Mouse (Mus musculus) CH12.LX (cell line): Measurements from ENCODE around the gene Iqcc. TPM values are rescaled to one million over a fixed set of nuclear protein-coding genes. Genes with fewer than 3 reads are reported as not detected.
A peak's percentile ranks its signal among the peaks of the same experiment; 100 is the strongest.

ENCODE experiments used
- DNase-seq: peaks from one replicate; pipeline ENCODE4 v3.0.0-alpha.2; 2013; ENCODE audit errors: extremely low read depth
- H3K27ac ChIP-seq: 2 replicates; pipeline ENCODE4 v1.5.1; 2012; ENCODE audit warnings: low read depth, mild to moderate bottlenecking, control low read depth, moderate library complexity; ENCODE audit not compliant: insufficient read depth
- H3K27me3 ChIP-seq: replicated peaks from 2 replicates; pipeline ENCODE3; 2012; ENCODE audit warnings: inconsistent platforms
- H3K36me3 ChIP-seq, 2 experiments: replicated peaks in 1 of 2; 2 replicates each; pipeline versions ENCODE3 to v1.6.1; 2012; ENCODE audit warnings: inconsistent platforms in 1 of 2, low read length in 1 of 2, mild to moderate bottlenecking in 1 of 2, mixed read lengths in 1 of 2, moderate library complexity in 1 of 2; ENCODE audit not compliant: control insufficient read depth in 1 of 2, insufficient read depth in 1 of 2
- H3K4me1 ChIP-seq, 2 experiments: 2 replicates each; pipeline ENCODE4 v1.6.1; 2012; ENCODE audit warnings: inconsistent platforms in 1 of 2, moderate library complexity in 1 of 2; ENCODE audit not compliant: insufficient read depth in 2 of 2, control insufficient read depth in 1 of 2
- H3K4me2 ChIP-seq: 2 replicates; pipeline ENCODE4 v1.6.1; 2012; ENCODE audit warnings: low read depth, mild to moderate bottlenecking, control low read depth; ENCODE audit not compliant: poor library complexity, insufficient read depth, severe bottlenecking
- H3K4me3 ChIP-seq, 3 experiments: fragments of 150-350 bp in 1 of 3; sonication (generic) in 1 of 3; replicated peaks in 1 of 3; 2 replicates each; pipeline versions ENCODE3 to v1.5.1; 2011 to 2012; ENCODE audit warnings: low read depth in 2 of 3, low read length in 2 of 3, mild to moderate bottlenecking in 2 of 3, moderate library complexity in 2 of 3, control low read depth in 1 of 3, improper control_type of control experiment in 1 of 3, inconsistent platforms in 1 of 3, mixed read lengths in 1 of 3; ENCODE audit not compliant: poor library complexity in 1 of 3
- H3K79me2 ChIP-seq: replicated peaks from 2 replicates; pipeline ENCODE4 v1.6.1; 2012; ENCODE audit warnings: mild to moderate bottlenecking, moderate library complexity; ENCODE audit not compliant: control insufficient read depth, poor library complexity, insufficient read depth, severe bottlenecking; ENCODE audit errors: extremely low read depth
- H3K9ac ChIP-seq: 2 replicates; pipeline ENCODE4 v1.6.1; 2012; ENCODE audit warnings: low read depth, mild to moderate bottlenecking, control low read depth, moderate library complexity; ENCODE audit not compliant: insufficient read depth
- H3K9me3 ChIP-seq: replicated peaks from 2 replicates; pipeline ENCODE3; 2012; ENCODE audit warnings: low read length, inconsistent platforms, mixed read lengths
- BHLHE40 ChIP-seq: IDR thresholded peaks from 2 replicates; pipeline ENCODE4 v1.6.1; 2011; ENCODE audit warnings: mild to moderate bottlenecking, low read depth, low read length, improper control_type of control experiment
- CHD1 ChIP-seq: IDR thresholded peaks from 2 replicates; pipeline ENCODE4 v1.6.1; 2012; ENCODE audit warnings: low read depth, low read length, improper control_type of control experiment, inconsistent platforms
- CHD2 ChIP-seq: IDR thresholded peaks from 2 replicates; pipeline ENCODE4 v1.6.1; 2011; ENCODE audit warnings: low read length, improper control_type of control experiment
- CTCF ChIP-seq, 2 experiments: IDR thresholded peaks in 1 of 2; conservative IDR thresholded peaks in 1 of 2; 2 replicates each; pipeline ENCODE4 v1.5.1; 2011 to 2012; ENCODE audit warnings: low read depth in 2 of 2, low read length in 2 of 2, improper control_type of control experiment in 1 of 2, inconsistent platforms in 1 of 2, mild to moderate bottlenecking in 1 of 2, moderate library complexity in 1 of 2
- ETS1 ChIP-seq: conservative IDR thresholded peaks from 2 replicates; pipeline ENCODE4 v1.6.1; 2012; ENCODE audit warnings: low read depth, mild to moderate bottlenecking, inconsistent platforms, low read length, improper control_type of control experiment, moderate library complexity
- GABPA ChIP-seq: IDR thresholded peaks from 2 replicates; pipeline ENCODE4 v1.6.1; 2012; ENCODE audit warnings: low read depth, low read length, improper control_type of control experiment, inconsistent platforms; ENCODE audit not compliant: insufficient replicate concordance
- HCFC1 ChIP-seq: IDR thresholded peaks from 2 replicates; pipeline ENCODE4 v1.6.1; 2012; ENCODE audit warnings: low read depth, mild to moderate bottlenecking, inconsistent platforms, low read length, improper control_type of control experiment
- IRF4 ChIP-seq: IDR thresholded peaks from 2 replicates; pipeline ENCODE4 v1.6.1; 2014; ENCODE audit warnings: low read depth, mild to moderate bottlenecking, inconsistent platforms, low read length, improper control_type of control experiment
- JUN ChIP-seq: IDR thresholded peaks from 2 replicates; pipeline ENCODE4 v1.6.1; 2011; ENCODE audit warnings: low read depth, mild to moderate bottlenecking, low read length, improper control_type of control experiment, moderate library complexity; ENCODE audit not compliant: insufficient read depth
- JUND ChIP-seq: conservative IDR thresholded peaks from 2 replicates; pipeline ENCODE4 v1.6.1; 2011; ENCODE audit warnings: low read depth, low read length, improper control_type of control experiment
- KAT2A ChIP-seq: IDR thresholded peaks from 2 replicates; pipeline ENCODE4 v1.6.1; 2012; ENCODE audit warnings: low read length, improper control_type of control experiment, inconsistent platforms; ENCODE audit not compliant: insufficient replicate concordance
- MAFK ChIP-seq: IDR thresholded peaks from 2 replicates; pipeline ENCODE4 v1.6.1; 2011; ENCODE audit warnings: low read length, improper control_type of control experiment; ENCODE audit not compliant: insufficient replicate concordance
- MAX ChIP-seq: IDR thresholded peaks from 2 replicates; pipeline ENCODE4 v1.6.1; 2011; ENCODE audit warnings: low read length, improper control_type of control experiment
- MAZ ChIP-seq: IDR thresholded peaks from 2 replicates; pipeline ENCODE4 v1.6.1; 2012; ENCODE audit warnings: low read depth, mild to moderate bottlenecking, inconsistent platforms, low read length, improper control_type of control experiment, moderate library complexity
- MEF2A ChIP-seq: IDR thresholded peaks from 2 replicates; pipeline ENCODE4 v1.6.1; 2014; ENCODE audit warnings: low read depth, mild to moderate bottlenecking, inconsistent platforms, low read length, improper control_type of control experiment, borderline replicate concordance
- MXI1 ChIP-seq: IDR thresholded peaks from 2 replicates; pipeline ENCODE4 v1.6.1; 2011; ENCODE audit warnings: mild to moderate bottlenecking, low read depth, low read length, improper control_type of control experiment
- MYC ChIP-seq: IDR thresholded peaks from 2 replicates; pipeline ENCODE4 v1.6.1; 2011; ENCODE audit warnings: low read depth, mild to moderate bottlenecking, improper control_type of control experiment, low read length
- NELFE ChIP-seq: IDR thresholded peaks from 2 replicates; pipeline ENCODE4 v1.6.1; 2011; ENCODE audit warnings: low read depth, low read length, improper control_type of control experiment
- NRF1 ChIP-seq: IDR thresholded peaks from 2 replicates; pipeline ENCODE4 v1.6.1; 2014; ENCODE audit warnings: low read depth, mild to moderate bottlenecking, inconsistent platforms, low read length, improper control_type of control experiment, moderate library complexity
- PAX5 ChIP-seq: IDR thresholded peaks from 2 replicates; pipeline ENCODE4 v1.6.1; 2012; ENCODE audit warnings: low read length, inconsistent platforms, mixed read lengths
- RAD21 ChIP-seq: IDR thresholded peaks from 2 replicates; pipeline ENCODE4 v1.6.1; 2011; ENCODE audit warnings: low read depth, mild to moderate bottlenecking, low read length, improper control_type of control experiment, moderate library complexity
- RCOR1 ChIP-seq: conservative IDR thresholded peaks from 2 replicates; pipeline ENCODE4 v1.6.1; 2012; ENCODE audit warnings: low read depth, mild to moderate bottlenecking, inconsistent platforms, low read length, improper control_type of control experiment
- SIN3A ChIP-seq: IDR thresholded peaks from 2 replicates; pipeline ENCODE4 v1.6.1; 2012; ENCODE audit warnings: low read length, improper control_type of control experiment, inconsistent platforms
- SMC3 ChIP-seq: IDR thresholded peaks from 2 replicates; pipeline ENCODE4 v1.6.1; 2011; ENCODE audit warnings: low read depth, low read length, improper control_type of control experiment
- TCF12 ChIP-seq: IDR thresholded peaks from 2 replicates; pipeline ENCODE4 v1.6.1; 2014; ENCODE audit warnings: low read depth, mild to moderate bottlenecking, inconsistent platforms, low read length, improper control_type of control experiment
- UBTF ChIP-seq: IDR thresholded peaks from 2 replicates; pipeline ENCODE4 v1.6.1; 2012; ENCODE audit warnings: low read depth, mild to moderate bottlenecking, inconsistent platforms, low read length, improper control_type of control experiment, moderate library complexity
- USF1 ChIP-seq: IDR thresholded peaks from 2 replicates; pipeline ENCODE4 v1.6.1; 2014; ENCODE audit warnings: low read depth, mild to moderate bottlenecking, inconsistent platforms, low read length, improper control_type of control experiment
- USF2 ChIP-seq: conservative IDR thresholded peaks from 2 replicates; pipeline ENCODE4 v1.6.1; 2011; ENCODE audit warnings: low read depth, low read length, improper control_type of control experiment
- ZC3H11A ChIP-seq: IDR thresholded peaks from 2 replicates; pipeline ENCODE4 v1.6.1; 2012; ENCODE audit warnings: low read depth, mild to moderate bottlenecking, inconsistent platforms, low read length, improper control_type of control experiment
- ZKSCAN1 ChIP-seq: IDR thresholded peaks from 2 replicates; pipeline ENCODE4 v1.6.1; 2012; ENCODE audit warnings: low read depth, inconsistent platforms, low read length, improper control_type of control experiment, borderline replicate concordance
- ZMIZ1 ChIP-seq: IDR thresholded peaks from 2 replicates; pipeline ENCODE4 v1.6.1; 2012; ENCODE audit warnings: low read depth, mild to moderate bottlenecking, inconsistent platforms, low read length, improper control_type of control experiment
- ZNF384 ChIP-seq: IDR thresholded peaks from 2 replicates; pipeline ENCODE4 v1.6.1; 2012; ENCODE audit warnings: low read depth, low read length, improper control_type of control experiment, inconsistent platforms
- dilution Hi-C: fragments of 300-500 bp; cut with MboI; formaldehyde crosslinking; loops from 2 replicates; pipeline ENCODE4 v1.14.3; 2020; ENCODE audit warnings: low sequenced_read_pairs; ENCODE audit not compliant: extremely low pct_unique_long_range_greater_than_20kb, extremely low pct_ligation_motif_present
- in situ Hi-C: fragments of 300-500 bp; cut with MboI; formaldehyde crosslinking; loops from 3 replicates; pipeline ENCODE4 v1.14.3; 2019; ENCODE audit warnings: low sequenced_read_pairs, low pct_ligation_motif_present, low pct_unique_long_range_greater_than_20kb, mixed read lengths
- polyA plus RNA-seq: library from polyadenylated mRNA; unstranded; fragments of >175 nt; gene quantifications from 2 replicates; pipeline ENCODE4 v1.2.1, GENCODE M21; 2012; ENCODE audit warnings: low read depth; ENCODE audit not compliant: insufficient read length
- total RNA-seq, 2 experiments: library from RNA; depleted of rRNA; stranded (reverse); fragments of 300-350 nt in 1 of 2; fragments of >200 nt in 1 of 2; gene quantifications; 2 replicates each; pipeline ENCODE4 v1.2.3; 2012 to 2014

Gene Iqcc
- total and polyA plus RNA-seq, 3 experiments, result 13.5 to 27.0 (median 18.4) TPM

DNA sequence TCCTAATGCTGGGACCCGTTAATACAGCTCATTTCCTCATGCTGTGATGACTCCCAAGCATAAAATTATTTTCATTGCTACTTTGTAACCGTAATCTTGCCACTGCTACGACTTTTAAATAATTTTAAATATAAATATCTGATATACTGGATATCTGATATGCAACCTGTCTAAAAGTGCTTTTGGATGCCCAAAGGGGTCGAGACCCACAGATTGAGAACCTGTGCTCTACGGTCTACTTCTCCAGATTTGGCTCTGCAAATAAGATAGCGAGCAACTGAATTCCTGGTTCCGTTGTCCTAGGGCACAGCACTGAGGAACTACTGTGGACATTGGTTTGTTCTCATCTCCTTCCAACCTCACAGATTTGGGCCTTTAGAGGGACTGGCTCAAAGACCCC is 41.2 kb downstream of the Iqcc start:
- H3K9me3 ChIP-seq, result no peaks in the 10 kb centered on the region

GRCm38 (mm10) chr4:129576863-129577491 is 41.9 kb downstream of the Iqcc start:
- dilution Hi-C loops, result no loop called here
- H3K4me1 ChIP-seq, result peaks cover 32 to 82% of the 10 kb centered on the region in 2 experiments
- H3K4me2 ChIP-seq, result peak overlapping the region; percentile 77

More for the DNA sequence above, 41.2 kb downstream of the Iqcc start:
- H3K4me1 ChIP-seq, result peaks cover 34 to 79% of the 10 kb centered on the region in 2 experiments
- peak; percentile 47; the same call in 1 of the 2 replicates for TF ChIP-seq SIN3A
- no peak for TF ChIP-seq CHD1
- no peak for TF ChIP-seq MAX
- TF ChIP-seq MXI1, result peak; percentile 26; the same call in 1 of the 2 replicates
- TF ChIP-seq CHD2, result peak; percentile 57
- H3K4me2 ChIP-seq, result peak overlapping the region; percentile 58
- dilution Hi-C loops (no loop called here), in situ Hi-C loops (no loop called here)
- H3K36me3 ChIP-seq, result no peaks in the 10 kb centered on the region
- peak overlapping the region; percentile 5 to 44 (median 35) for H3K4me3 ChIP-seq
- no peak overlapping the region for H3K27ac ChIP-seq
- DNase-seq, result no peak
- H3K79me2 ChIP-seq, result no peaks in the 10 kb centered on the region
- no peaks in the 10 kb centered on the region for H3K27me3 ChIP-seq
- H3K9ac ChIP-seq, result peak overlapping the region; percentile 14; the same call in 1 of the 2 replicates

More at GRCm38 (mm10) chr4:129576863-129577491, 41.9 kb downstream of the Iqcc start:
- Histone ChIP-seq H3K4me3 (peak overlapping the region; percentile 40 to 46 (median 44)), H3K27ac (peak overlapping the region; percentile 29), H3K27me3 (no peaks in the 10 kb centered on the region), H3K9ac (peak overlapping the region; percentile 37), H3K36me3 (no peaks in the 10 kb centered on the region), H3K9me3 (no peaks in the 10 kb centered on the region), H3K79me2 (no peaks in the 10 kb centered on the region)
- in situ Hi-C loops, result no loop called here
- peak; percentile 73 for DNase-seq
- TF ChIP-seq CHD1, result no peak
- peak; percentile 94 for TF ChIP-seq TCF12
- TF ChIP-seq IRF4, result peak; percentile 51
- no peak for TF ChIP-seq UBTF
- no peak for TF ChIP-seq MAFK
- no peak for TF ChIP-seq KAT2A
- no peak for TF ChIP-seq USF2
- TF ChIP-seq ZKSCAN1, result no peak
- TF ChIP-seq CTCF (conservative IDR thresholded peaks at IDR 0.05 in 1 of 2, IDR thresholded peaks at IDR 0.05 in 1 of 2; ENCODE audit: low read depth in 2 of 2, low read length in 2 of 2), result peak; percentile 33 to 82; a peak in 3 of 4 replicates
- no peak for TF ChIP-seq JUN
- TF ChIP-seq ZMIZ1, result 0 out of 2 replicates have a peak, but pooled peaks have one; percentile 7
- peak; percentile 60 for TF ChIP-seq RAD21
- no peak for TF ChIP-seq NELFE
- TF ChIP-seq MYC, result no peak
- TF ChIP-seq HCFC1, result no peak
- peak; percentile 37; the same call in 1 of the 2 replicates for TF ChIP-seq ETS1
- TF ChIP-seq JUND, result no peak
- peak; percentile 32; the same call in 1 of the 2 replicates for TF ChIP-seq NRF1
- peak; percentile 61; the same call in 1 of the 2 replicates for TF ChIP-seq MEF2A
- no peak for TF ChIP-seq USF1
- TF ChIP-seq ZC3H11A, result 0 out of 2 replicates have a peak, but pooled peaks have one; percentile 1
- peak; percentile 70 for TF ChIP-seq SMC3
- TF ChIP-seq MAZ, result no peak
- TF ChIP-seq GABPA, result no peak
- no peak for TF ChIP-seq ZNF384
- TF ChIP-seq RCOR1, result no peak
- no peak; the same call in 1 of the 2 replicates for TF ChIP-seq BHLHE40
- TF ChIP-seq PAX5, result no peak
